Mouse (Mus musculus) splenic B cell, adult 2 months (primary cell): ENCODE measurements around the gene Eed.

Experiments used
- DNase-seq: peaks from one replicate; pipeline ENCODE4 v3.0.0-alpha.2; 2011; ENCODE audit warnings: low read depth, low spot score
- H3K27me3 ChIP-seq: 2 replicates; pipeline ENCODE4 v1.6.1; 2012; ENCODE audit warnings: mild to moderate bottlenecking, low read length, moderate library complexity, mixed read lengths; ENCODE audit not compliant: control insufficient read depth, poor library complexity, insufficient read depth, severe bottlenecking
- H3K36me3 ChIP-seq: 2 replicates; pipeline ENCODE4 v1.6.1; 2012; ENCODE audit warnings: mild to moderate bottlenecking, low read length, moderate library complexity, mixed read lengths; ENCODE audit not compliant: control insufficient read depth, poor library complexity, insufficient read depth, severe bottlenecking

The Eed gene

DNA sequence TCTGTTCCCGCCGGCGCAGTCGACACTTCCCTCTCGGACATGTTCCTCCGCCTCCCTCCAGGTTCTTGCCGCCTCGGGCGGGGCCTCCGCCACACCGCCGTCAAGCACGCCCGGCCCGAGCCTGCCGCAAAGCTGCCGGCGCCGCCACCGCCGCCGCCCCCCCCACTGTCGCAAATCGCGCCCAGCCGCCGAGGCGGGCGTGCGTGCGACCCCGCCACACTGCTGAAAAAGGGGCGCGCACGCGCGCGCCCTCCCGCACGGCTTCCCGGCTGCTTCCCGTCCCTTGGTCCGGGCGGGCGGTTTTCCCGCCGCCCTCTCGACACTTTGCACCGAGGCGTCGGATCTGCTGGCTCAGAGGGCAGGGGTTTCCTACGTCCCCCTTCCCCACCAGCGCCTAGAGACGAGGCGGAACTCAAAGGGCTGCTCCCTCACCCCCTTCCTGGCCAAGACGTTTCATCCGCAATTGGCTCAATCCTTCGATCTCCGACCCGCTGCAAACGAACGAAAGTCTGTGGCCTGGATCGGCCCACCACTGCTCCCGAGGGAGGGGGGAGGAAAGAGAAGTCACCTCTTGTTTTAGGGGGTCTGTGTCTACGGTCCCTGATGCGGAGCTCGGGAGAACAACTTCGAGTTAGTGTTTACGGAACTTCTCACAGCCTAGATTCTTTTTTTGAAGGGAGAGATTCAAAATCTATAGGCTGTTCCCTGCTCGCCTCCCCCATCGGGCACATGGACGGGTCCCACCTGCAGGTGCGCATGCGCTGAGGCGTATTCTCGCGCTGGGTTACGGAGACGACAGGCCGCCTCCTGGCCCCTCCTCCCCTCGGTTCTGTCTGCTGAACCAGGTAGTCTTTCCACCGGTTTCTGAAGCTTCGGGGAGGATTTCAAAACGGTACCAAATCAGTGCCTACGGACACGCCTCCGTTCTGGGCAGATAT lies at the start of gene Eed:
Eed (minus strand) TSS at position 499 of the 938 bp plus-strand sequence.
- H3K36me3 ChIP-seq = peaks cover 2% of the 10 kb centered on the region; the same call in 1 of the 2 replicates
- H3K27me3 ChIP-seq = no peaks in the 10 kb centered on the region; the same call in 1 of the 2 replicates
- DNase-seq = peak; percentile 97

DNA sequence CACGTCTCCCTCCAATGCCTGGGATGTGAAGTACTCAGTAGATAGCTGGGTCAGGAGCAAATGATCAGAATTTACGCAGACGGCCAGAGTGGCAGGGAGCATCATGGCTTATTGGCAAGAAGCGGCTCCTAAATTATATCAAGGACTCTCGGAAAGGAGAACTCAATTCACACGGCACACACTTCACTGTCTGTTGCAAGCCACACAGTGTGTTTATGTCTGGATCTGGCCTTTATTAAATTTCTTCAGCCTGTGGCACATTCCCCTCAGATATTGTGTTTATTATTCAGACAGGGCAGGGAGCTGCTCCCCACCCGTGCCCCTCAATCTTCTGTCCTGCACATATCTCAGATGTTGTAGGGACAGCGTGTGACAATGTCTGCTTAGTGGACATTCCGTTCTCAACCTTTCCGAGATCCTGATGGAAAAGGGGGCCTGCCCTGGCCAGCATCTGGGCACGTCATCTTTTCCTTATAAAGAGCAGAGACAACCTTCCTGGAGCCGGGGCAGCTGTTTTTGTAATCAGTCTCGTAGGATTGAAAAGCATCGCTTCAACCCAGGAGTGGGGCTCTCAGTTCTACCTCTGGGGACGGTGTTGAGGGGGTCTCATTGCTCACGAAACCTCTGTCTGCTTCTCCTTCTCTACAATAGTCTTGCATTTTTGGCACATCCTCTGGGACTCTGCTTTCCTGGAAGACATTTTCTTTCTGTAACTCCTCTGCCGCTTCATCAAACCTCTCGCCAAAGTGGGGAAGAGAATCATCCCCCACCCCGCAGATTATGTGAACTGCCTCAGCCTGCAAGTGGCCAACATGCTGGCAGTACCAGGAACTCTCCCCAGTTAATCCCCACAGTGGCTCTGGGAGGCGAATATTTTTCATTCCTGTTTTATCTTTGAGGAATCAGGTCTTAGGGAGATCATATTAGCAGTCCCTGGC lies 49.0 kb upstream of the Eed start:
- DNase-seq = no peak
- Histone ChIP-seq H3K27me3 (no peaks in the 10 kb centered on the region), H3K36me3 (no peaks in the 10 kb centered on the region)

DNA sequence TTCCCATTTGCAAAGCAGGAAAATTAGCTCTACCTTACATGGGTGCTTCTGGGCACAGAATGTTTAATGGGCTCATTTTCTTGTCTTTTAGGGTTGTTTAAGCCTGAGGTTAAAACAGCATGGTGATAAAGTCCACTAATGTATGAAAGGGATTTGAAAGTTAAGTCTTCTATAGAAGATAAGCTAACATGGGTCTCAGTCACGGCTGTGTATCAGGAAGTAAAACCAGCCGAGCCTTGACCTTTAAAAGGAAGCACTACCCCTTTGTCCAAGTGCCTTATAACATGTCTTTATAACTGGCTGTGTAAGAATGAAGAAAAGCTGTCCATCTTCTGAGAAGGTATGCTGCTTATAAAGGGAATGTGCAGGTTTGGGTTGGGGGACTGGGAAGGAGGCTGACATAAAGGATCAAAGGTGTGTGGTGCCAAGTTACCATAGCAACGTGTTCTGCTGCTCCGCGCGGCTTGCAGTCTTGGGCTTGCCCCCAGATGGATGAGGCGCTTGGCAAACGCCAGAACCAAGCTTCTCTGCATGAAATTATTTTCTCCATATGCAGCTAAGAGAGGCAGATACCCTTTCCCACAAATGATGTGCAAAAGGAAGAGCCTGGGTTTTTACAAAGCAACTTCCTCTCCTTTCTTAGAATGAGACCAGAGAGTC lies 48.2 kb upstream of the Eed start:
- Histone ChIP-seq H3K36me3 (no peaks in the 10 kb centered on the region), H3K27me3 (no peaks in the 10 kb centered on the region)
- peak; percentile 42 for DNase-seq

DNA sequence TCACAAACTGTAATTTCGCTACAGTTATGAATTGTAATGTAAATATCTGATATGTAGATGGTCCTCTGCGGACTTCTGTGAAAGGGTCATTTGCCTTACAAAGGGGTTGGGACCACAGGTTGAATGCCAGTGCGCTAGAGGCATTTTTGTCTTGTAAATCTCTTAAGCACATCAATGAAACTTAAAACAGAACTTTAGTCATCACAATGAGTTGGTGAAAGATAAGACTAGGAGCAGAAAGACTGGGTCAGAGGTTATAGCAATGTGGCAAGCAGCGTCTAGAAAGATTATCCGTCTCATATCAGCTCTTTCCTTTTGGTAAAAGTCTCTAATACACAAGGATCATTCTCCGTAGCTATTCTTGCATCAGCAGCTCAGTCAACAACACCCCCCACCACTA lies 44.2 kb upstream of the Eed start:
- DNase-seq = no peak
- Histone ChIP-seq H3K36me3 (no peaks in the 10 kb centered on the region), H3K27me3 (no peaks in the 10 kb centered on the region)

DNA sequence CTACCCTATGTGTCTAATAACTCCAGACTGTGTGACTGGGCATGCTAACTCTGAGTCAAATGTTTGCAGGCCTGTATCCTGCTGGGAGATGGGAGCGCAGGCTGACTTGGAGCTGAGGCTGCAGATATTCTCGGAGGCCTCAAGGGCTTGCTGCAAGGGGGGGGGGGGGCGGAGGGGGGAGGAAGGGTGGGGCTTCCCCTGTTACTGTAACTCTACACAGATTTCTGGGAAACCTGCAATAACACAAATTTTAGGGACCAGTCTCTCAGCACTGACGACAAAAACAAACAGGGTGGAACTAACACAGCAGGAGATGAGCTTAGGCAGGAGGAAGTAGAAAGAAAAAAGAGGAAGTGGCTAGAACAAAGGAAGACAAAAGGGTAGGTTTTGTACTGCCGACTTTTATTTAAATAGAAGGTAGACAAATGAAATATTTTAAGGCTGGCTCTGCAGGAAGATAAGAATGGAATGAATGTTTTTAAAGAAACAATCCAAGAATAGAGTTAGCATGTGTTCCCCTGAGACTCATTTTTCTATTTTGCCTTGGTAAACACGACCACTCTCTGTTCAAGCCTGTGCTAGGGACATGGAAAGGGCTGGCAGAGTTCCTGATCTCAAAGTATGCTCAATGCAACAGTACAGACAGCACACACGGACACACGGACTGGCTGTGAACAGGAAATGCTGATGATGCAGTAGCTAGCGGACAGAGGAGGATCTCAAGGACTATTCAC lies 42.4 kb upstream of the Eed start:
- H3K27me3 ChIP-seq = no peaks in the 10 kb centered on the region
- peak; percentile 81 for DNase-seq
- H3K36me3 ChIP-seq = no peaks in the 10 kb centered on the region

DNA sequence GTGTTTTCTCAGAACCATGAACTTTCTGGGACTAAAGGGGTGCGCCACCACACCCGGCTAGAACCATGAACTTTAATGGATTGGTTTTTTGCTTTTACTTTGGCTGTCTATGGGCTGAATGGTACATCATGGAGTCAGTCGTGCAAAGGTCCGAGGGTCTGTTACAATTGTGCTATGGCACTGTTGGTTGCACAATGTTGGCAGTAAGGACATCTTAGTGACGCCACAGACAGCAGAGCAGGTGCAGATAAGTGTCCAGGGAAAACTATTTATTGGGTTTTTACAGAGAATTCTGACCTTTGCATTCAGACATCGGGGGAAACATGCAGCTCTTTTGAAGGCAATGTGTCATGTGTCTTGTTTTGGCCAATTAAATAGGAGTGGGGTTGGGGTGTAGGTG lies 39.5 kb upstream of the Eed start:
- no peak for DNase-seq
- no peaks in the 10 kb centered on the region for H3K27me3 ChIP-seq
- no peaks in the 10 kb centered on the region for H3K36me3 ChIP-seq

DNA sequence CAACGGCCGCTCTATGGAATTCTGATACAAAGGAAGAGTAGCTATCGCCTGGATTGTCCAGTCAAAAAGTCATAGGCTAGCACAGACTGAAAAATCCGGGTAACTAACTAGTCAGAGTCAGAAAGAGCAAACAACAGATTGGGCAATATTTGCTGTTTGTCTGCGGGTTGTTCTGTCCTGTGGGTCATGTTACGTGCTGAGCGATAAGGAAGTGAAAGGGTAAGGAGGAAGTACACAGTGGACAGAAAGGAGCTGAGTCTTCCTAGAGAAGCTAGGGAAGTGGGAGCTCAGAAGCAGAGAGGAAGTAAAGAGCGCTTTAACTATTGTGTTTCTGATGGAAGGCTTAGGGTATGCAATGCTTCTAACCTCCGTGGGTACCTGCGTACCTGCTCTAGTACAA lies 38.8 kb upstream of the Eed start:
- no peaks in the 10 kb centered on the region for H3K36me3 ChIP-seq
- no peaks in the 10 kb centered on the region for H3K27me3 ChIP-seq
- peak; percentile 75 for DNase-seq

DNA sequence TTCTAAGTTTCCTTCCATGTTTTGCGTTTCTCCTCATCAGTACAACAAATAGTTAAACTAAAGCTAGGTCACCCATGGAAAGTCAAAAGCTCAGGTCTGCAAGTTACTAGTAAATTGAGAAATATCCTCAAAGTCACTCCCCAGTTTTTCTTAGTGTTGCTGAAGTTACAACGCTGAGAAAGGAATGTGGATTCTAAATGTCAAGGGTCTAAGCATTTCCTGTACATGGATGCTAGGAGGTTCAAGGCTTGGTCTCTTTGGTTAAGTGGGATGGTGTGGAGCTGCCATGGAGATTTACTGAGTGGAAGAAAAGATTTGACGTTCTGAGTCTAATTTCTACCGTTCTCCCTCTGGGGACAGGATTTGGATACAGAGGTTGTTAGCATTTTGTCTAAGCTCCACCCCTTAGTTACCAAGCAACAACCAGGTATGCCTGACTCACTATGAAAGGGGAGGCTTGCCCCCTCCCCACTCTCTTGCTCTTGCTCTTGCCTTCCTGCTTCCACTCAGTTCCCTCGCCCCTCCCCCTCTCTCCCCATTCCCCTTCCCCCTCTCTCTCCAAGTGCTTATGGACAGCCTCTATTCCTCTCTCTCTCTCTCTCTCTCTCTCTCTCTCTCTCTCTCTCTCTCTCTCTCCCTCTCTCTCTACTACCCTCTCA lies 36.3 kb upstream of the Eed start:
- Histone ChIP-seq H3K36me3 (no peaks in the 10 kb centered on the region), H3K27me3 (no peaks in the 10 kb centered on the region)
- DNase-seq = no peak

DNA sequence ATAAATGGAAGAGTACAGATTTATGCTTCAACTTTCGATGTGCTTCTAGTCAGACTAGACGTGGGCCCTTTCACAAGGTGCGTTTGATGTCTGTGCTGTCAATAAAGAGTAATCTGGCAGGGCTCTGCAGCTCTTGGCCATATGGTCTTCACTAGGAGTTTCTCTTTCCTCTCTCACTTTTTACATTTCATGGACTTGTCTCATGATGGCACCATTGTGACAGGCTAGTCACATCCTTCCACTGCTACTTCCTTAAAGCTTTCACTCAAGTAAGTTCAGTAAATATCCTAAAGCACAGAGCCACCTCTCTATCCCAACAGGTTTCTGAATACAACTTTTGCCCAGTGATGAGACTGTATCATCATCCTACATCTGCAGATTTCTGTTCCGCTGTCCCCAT lies 35.7 kb upstream of the Eed start:
- Histone ChIP-seq H3K36me3 (no peaks in the 10 kb centered on the region), H3K27me3 (no peaks in the 10 kb centered on the region)
- DNase-seq = peak; percentile 68

DNA sequence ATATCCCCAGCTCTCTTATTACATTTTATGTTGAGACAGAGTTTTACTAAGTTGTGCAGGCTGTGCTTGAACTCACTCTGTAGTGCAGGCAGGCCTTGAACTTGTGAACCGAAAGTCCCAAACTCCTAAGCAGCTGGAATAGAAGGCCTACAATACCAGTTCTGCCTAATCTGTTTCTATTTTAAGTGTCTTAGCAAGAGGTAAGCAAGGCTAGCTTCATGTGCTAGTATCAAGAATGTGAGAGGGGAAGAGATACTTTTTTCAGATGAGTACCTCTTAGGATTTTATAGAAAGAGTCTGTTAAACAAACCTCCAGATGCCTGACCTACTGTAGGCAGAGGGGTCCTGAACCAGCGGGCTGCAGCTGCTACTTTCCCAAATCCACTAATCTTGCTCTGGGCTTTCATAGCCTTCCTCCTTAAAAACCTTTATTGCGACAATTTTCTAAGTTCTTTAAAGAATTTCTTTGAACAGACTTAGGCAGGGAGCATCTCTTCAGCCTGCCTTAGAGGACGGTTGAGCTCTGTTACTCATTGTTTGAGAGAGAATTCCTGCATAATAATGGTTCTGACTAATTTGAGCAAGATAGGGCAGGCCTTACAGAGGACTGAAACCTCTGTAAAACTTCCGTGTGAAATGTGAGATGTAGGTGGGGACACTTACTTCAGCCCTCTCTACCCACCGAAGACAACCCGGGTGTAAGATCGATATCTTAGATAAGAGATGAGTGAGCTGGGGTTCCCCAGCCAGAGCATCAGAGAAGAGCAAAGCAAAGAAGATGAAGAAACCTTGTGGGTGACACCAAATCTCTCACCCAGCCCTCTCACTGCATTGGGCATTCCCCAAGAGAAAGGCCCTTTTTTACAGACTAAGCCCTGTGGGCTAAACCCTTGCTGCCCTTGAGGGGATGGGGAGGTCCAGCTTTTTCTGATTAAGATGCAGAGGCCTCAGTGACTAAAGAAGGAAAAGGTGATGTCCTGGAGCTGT lies 26.2 kb upstream of the Eed start:
- H3K27me3 ChIP-seq = no peaks in the 10 kb centered on the region
- H3K36me3 ChIP-seq = no peaks in the 10 kb centered on the region
- no peak for DNase-seq

DNA sequence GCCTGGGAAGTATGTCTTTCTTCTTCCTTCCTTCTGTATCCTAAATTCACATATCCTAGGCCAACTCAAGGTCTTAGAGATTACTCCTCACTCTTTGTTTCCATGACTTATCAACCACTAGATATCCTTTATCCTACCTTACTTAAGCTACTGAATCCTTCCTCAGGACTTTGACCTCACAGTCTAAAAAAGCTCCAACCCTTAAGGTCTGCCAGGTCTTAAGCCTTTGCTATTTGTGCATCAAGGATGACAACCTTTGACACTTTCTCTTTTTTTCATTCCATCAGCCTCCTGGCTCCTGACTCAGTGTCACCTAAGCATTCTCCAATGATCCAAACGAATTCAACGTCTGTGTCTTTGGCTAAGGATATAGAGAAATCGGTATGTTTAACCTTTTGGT lies 24.0 kb upstream of the Eed start:
- Histone ChIP-seq H3K36me3 (no peaks in the 10 kb centered on the region), H3K27me3 (no peaks in the 10 kb centered on the region)
- DNase-seq = no peak

DNA sequence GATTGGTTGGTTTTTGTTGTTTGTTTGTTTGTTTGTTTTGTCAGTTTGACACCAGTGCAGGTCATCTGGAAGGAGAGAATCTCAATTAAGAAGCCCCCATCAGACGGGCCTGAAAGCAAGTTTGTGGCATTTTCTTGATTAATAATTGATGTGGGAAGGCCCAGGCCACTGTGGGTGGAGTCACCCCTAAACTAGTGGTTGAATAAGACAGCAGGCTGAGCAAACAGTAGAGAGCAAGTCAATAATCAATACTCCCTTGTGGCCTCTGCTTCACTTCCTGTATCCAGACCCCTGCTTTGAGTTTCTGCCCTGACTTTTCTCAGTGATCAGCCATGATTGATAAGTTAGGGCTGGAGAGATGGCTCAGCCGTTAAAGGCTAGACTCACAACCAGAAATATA lies 21.6 kb upstream of the Eed start:
- H3K36me3 ChIP-seq = no peaks in the 10 kb centered on the region
- DNase-seq = no peak
- H3K27me3 ChIP-seq = no peaks in the 10 kb centered on the region; the same call in 1 of the 2 replicates

DNA sequence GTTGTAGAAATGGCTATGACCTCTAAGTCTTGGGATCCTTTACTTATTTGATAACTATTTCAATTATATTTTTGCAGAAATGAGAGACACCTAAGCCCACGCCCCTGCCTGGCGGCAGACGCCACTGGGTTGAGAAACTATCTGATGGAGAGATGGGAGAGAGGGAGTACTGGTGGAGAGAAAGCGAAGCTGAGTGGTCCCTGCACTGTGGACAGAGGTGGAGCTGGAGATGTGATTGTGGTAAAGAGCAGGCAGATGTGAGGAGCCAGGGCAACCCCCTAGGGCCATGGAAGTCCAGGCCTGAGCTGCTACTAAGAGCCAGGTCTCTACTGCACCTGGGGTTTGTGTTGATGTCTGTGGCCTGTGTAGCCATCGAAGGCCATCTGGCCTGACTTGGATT lies 18.7 kb upstream of the Eed start:
- no peak for DNase-seq
- Histone ChIP-seq H3K36me3 (no peaks in the 10 kb centered on the region), H3K27me3 (no peaks in the 10 kb centered on the region; the same call in 1 of the 2 replicates)
